Mouse (Mus musculus): Measurements from ENCODE around the gene Asl.

DNA sequence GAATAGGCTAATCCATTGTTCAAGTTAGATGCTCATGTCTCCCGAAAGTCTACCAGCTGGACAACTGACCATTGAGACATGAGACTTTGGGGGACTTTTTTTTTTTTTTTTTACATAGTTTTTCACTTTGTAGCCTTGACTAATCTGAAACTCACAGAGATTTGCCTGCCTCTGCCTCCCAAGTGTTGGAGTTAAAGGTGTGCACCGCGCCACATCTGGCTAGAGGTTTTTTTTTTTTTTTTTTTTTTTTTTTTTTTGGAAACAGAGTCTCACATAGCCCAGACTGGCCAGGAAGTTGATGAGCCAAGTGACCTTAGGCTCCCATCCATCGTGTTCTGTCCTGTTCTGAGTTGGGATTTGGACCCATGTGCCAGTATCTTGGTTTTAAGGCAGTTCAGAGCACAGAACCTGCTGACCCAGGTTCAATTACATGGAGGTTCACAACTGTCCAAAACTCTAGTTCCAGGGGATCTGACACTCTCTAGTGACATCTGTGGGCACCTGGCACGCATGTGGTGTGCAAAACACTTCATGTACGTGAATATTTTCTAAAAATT, 20.9 kb downstream of the Asl start:
- TF ChIP-seq CTCF (IDR thresholded peaks at IDR 0.05; ENCODE audit: borderline replicate concordance, insufficient read depth, low read length) (no peak), POLR2A (IDR thresholded peaks at IDR 0.05; ENCODE audit: low read depth, low read length) (no peak)

Data from embryonic fibroblast, embryonic 13.5 days (primary cell).